Mouse (Mus musculus) Muller cell, postnatal 12 days (primary cell): Measurements from ENCODE around the gene Nlgn1.

Experiments used
- DNase-seq: peaks from one replicate; pipeline ENCODE4 v3.0.0-alpha.2; 2015; ENCODE audit errors: inconsistent ontology term

The Nlgn1 gene

DNA sequence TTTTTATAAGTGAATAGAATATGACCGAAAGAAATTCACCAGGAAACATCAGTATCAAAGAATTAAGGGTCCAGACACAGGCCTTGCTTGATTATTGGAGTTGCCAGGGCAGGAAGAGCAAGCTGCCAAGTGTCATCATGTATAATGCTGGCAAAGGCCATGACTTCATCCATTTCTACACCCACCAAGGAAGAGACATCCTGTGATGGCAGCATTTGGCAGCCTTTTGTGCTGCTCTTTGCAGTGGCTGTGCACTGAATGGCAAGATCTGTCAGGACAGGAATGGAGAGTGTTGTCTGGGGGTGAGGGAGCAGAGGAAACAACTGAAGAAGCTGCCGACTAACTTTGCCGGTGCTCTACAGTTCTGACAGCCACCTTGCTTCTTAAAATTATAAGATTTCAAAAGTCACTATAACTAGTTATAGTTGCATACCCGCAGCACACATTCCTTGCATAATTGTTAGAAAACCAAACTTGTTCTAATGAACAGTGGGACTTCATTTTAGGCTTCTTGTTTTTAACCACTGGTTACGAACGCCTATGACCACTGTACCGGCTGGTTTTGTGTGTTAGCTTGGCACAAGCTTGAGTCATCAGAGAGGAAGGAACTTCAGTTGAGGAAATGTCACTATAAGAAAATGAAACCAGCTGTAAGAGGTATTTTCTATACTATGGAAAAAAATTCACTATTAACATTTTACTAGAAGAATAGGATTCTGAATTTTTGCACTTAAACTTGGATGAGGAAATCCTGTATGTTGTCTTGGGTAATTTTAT is 487.4 kb downstream of the Nlgn1 start:
- DNase-seq, result peak; percentile 71

DNA sequence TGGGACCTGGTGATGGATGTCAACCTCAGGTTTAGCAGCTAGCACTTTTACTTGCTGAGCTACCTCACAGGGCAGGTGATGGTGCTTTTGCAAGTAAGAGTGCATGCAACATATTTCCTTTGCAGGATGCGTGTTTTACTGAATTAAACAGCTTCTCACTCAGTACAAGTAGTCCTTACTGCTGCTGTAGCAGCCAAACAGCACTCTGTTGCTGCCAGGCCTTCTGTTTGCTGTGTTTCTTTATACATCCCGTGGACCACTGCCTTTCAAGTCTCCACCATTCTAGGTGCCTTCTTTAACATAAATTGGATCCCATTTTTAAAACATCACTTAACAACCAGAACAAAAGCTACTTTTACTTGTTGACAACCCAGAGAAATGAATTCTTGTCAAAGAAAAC is 502.0 kb downstream of the Nlgn1 start:
- DNase-seq, result no peak

DNA sequence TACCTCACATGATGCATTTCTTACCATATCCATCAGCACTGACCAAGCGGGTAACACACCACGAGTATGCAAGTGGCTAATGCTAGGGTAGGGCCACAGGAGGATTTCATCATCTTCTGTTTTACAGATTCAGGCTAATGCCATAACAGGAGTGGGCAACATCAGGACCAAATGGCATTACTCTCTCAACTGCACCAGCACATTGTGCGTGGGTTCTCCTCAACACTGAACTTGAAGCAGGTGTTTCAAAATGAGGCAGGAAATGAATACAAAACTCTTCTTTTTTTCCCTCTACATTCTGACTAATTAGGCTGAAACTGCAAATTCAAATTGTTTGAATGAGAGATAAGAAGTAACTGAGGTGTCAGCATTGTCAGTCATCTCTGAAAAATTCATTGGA is 518.9 kb downstream of the Nlgn1 start:
- no peak for DNase-seq

DNA sequence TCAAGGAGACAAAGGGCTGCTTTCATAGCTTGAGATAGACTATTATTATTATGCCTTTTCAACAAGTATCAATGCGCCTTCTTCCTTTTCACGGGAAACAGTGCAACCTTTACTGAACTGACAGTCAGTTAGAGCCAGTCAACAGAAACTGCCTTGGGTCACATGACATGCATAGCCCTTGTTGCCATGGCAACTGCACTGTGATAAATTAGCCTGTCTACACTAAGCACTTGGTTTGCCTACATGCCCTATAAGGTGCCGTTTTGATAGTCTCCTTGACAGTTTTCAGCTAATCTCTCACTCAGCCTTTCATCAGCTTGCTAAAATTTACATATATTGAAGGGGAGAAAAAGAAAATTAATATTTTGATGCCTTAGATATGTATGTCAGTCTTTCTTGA is 524.7 kb downstream of the Nlgn1 start:
- DNase-seq, result peak; percentile 52

DNA sequence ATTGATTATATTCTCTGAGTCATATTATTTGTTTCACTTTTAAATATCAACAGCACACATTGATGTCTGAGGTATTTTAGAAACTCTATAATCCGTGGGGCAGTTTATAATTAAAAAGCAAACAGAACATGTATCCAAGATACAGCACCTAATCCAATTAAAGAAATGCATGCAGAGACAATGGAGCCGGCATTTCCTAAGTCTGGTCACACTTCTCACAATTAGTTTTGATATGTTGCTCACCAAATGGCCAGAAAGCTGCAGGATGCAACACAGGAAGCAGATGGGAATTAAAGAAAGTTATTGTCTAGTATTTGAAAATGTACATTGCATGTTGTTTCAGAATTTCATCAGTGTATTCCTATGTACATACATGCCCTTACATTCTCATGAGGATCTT is 550.6 kb downstream of the Nlgn1 start:
- no peak for DNase-seq

DNA sequence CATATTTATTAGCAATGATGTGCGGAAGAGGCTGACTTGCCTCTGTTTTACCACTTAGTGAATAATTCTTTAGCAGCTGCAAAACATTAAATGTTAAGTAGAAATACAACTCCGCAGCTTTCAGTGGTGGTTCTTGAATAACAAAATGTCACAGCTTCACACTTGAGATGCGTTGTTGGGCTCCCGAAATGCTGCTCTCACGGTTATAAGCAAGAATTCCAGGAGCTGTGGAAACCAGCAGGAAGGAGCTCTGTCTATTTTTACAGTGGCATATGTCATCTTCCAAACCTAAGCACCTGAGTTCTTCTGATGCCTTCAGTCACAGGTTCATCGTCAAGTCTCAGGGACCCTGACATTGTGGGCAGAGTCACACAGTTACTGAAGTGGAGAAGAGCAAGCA is 556.8 kb downstream of the Nlgn1 start:
- no peak for DNase-seq

- peak; percentile 60 for DNase-seq
Measured at GRCm38 (mm10) chr3:25773908-25774307, 558.4 kb downstream of the Nlgn1 start.

GRCm38 (mm10) chr3:25773467-25773866 is 558.8 kb downstream of the Nlgn1 start:
- DNase-seq, result no peak

DNA sequence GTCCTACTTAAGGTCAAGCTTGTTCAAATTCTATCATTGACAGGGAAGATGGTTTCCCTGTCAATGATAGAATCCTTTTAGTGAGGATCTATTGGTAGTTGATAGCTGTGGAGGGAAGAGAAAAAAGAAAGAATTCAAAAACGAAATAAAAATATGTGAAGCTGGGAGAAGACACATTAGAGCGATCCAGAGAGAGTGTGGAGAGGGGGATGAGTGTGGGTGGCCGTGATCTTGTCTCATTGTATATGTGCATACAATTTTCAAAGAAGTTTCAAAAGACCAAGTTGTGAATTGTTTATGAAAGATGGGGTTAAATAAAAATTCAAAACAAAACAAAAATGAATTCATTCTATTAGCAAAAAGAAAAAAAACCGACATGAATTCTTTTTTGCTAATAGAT is 568.6 kb downstream of the Nlgn1 start:
- DNase-seq, result no peak

- DNase-seq, result no peak
Measured at GRCm38 (mm10) chr3:25757813-25758212, 574.4 kb downstream of the Nlgn1 start.

GRCm38 (mm10) chr3:25724111-25724510 is 608.1 kb downstream of the Nlgn1 start:
- DNase-seq, result no peak

GRCm38 (mm10) chr3:25721464-25721863 is 610.8 kb downstream of the Nlgn1 start:
- peak; percentile 22 for DNase-seq

GRCm38 (mm10) chr3:25707380-25707779 is 624.9 kb downstream of the Nlgn1 start:
- no peak for DNase-seq

DNA sequence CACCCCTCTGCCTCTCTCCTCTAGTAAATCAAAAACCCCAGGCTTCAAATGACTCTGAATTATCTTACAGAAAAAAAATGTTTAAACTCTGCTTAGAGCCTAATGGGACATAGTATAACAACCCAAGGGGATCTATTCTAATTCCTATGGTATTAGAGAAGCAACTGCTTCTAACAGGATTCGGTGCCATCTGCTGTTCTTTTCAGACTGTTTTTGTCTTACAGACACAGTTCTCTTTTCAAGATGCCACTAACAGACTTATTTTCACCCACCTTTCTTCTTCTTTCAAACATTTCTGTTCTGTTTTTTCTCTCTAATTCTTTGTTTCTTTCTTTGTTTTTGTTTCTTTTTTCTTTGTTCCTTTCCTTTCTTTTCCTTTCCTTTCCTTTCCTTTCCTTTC is 635.0 kb downstream of the Nlgn1 start:
- DNase-seq, result no peak

GRCm38 (mm10) chr3:25688789-25689464 is 643.3 kb downstream of the Nlgn1 start:
- DNase-seq, result no peak

DNA sequence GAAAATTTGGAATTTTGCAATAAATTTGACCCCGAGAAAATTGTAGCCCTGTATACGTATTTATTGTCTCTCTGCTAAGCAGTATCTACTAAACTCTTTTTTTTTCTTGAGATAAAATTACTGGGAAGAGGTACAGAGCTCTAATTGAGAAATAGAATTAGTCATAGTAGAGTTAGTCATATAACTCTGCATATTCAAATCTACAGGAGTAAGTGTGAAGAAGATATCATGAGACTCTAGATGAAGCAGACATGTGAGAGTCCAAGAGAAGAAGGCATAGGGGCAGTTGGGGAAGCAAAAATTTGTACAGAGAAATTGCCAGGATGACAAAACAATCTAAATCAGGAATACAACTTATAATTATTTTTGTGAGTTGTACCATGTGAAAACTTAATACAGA is 648.6 kb downstream of the Nlgn1 start:
- no peak for DNase-seq

DNA sequence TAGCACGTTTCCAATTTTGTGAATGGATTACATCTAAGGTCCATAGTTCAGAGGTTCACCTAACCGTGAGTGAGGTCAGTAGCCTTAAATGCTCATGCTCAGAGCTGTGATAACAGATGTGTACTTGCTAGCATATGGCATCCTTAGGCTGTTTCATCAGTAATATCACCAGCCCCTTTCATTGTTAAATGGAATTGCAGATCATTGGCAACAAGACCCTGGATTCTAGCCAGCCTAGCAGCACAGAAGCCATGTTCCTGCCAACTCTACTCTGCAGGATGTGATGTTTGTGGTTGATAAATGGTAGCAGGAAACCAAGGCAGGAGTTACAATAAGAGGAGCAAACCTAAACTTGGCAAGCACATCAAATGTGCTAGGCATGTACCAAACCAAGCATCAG is 652.9 kb downstream of the Nlgn1 start:
- DNase-seq, result peak; percentile 26

- no peak for DNase-seq
Measured at GRCm38 (mm10) chr3:25675888-25676287, 656.4 kb downstream of the Nlgn1 start.

GRCm38 (mm10) chr3:25675069-25675468 is 657.2 kb downstream of the Nlgn1 start:
- DNase-seq, result no peak

- no peak for DNase-seq
Measured at GRCm38 (mm10) chr3:25673408-25673807, 658.9 kb downstream of the Nlgn1 start.

DNA sequence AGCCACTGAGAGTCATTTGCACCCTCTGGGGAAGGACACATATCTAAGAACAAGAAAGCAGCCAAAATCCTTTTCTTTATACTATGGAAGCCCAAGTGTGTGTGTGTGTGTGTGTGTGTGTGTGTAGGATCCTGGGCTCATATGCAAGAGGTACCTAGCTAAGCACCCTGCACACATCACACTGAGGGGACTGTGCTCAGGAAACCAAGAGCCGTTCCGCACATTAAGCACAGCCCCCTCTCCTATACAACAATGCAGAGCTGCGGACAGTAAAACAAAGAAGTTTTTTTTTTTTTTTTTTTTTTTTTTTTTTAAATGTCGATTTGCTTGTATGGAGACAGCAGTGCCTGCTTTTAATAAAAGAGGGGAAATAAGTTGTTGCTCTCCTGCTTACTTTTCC is 659.5 kb downstream of the Nlgn1 start:
- DNase-seq, result no peak

- DNase-seq, result no peak
Measured at GRCm38 (mm10) chr3:25663464-25663863, 668.8 kb downstream of the Nlgn1 start.

GRCm38 (mm10) chr3:25660285-25660684 is 672.0 kb downstream of the Nlgn1 start:
- DNase-seq, result no peak
